Mouse (Mus musculus): ENCODE measurements around the gene Sel1l.

- no peak for TF ChIP-seq CTCF (IDR thresholded peaks at IDR 0.05; ENCODE audit: low read depth, low read length)
- TF ChIP-seq GATA1 (IDR thresholded peaks at IDR 0.05; ENCODE audit: borderline replicate concordance, low read length): no peak
- no peak for TF ChIP-seq GATA2 (IDR thresholded peaks at IDR 0.05; ENCODE audit: borderline replicate concordance, low read depth, low read length)
Measured at GRCm38 (mm10) chr12:91779004-91779365, 70.0 kb downstream of the Sel1l start.
